8 mouse cellular contexts compared by ENCODE assay signal in genomic region chr5:31452886-31453410, GRCm38 (mm10). TPM values are rescaled to one million over a fixed set of nuclear protein-coding genes. Genes with fewer than 3 reads are reported as not detected.
A peak's percentile ranks its signal among the peaks of the same experiment; 100 is the strongest.
DNase-seq lines count a peak whose midpoint lies in the region; ATAC-seq lines count a peak whose summit lies in the region.

No protein-coding gene starts in this region.

- H3K9me3 ChIP-seq in kidney, embryonic 15.5 days (replicated peaks), result no peaks in the 10 kb centered on the region
- H3K9me3 ChIP-seq in forebrain, embryonic 13.5 days (replicated peaks), result no peaks in the 10 kb centered on the region

- peak overlapping the region; percentile 58 for H3K9ac ChIP-seq in kidney, embryonic 15.5 days
- peak overlapping the region; percentile 73 for H3K9ac ChIP-seq in forebrain, embryonic 13.5 days

- no peaks in the 10 kb centered on the region for H3K36me3 ChIP-seq in kidney, embryonic 15.5 days
- no peaks in the 10 kb centered on the region for H3K36me3 ChIP-seq in forebrain, embryonic 13.5 days (ENCODE audit: poor library complexity, severe bottlenecking)

- H3K27me3 ChIP-seq in kidney, embryonic 15.5 days, result no peaks in the 10 kb centered on the region
- H3K27me3 ChIP-seq in forebrain, embryonic 13.5 days, result no peaks in the 10 kb centered on the region

- peak overlapping the region; percentile 59 for H3K4me3 ChIP-seq in kidney, embryonic 15.5 days (replicated peaks)
- peak overlapping the region; percentile 52 for H3K4me3 ChIP-seq in forebrain, embryonic 13.5 days

- no peak for ATAC-seq in kidney, embryonic 15.5 days (replicated peaks; ENCODE audit: low FRiP score)
- ATAC-seq in forebrain, embryonic 13.5 days, result no peak

- DNase-seq in kidney, adult 11 months, result no peak
- DNase-seq in MEL-GATA-1-ER (ENCODE audit: extremely low read depth, low read depth), result peak; percentile 17
- DNase-seq in lung, postnatal 10 days, result peak; percentile 2
- no peak for DNase-seq in urinary bladder, postnatal 14 days (ENCODE audit: low spot score)
- no peak for DNase-seq in spleen, adult 12 weeks (ENCODE audit: low spot score)
- DNase-seq in adrenal gland, adult 2 months, result no peak

- peak overlapping the region; percentile 50; the same call in 1 of the 2 replicates for H3K27ac ChIP-seq in kidney, embryonic 15.5 days
- 0 out of 2 replicates have a peak overlapping the region, but pooled peaks have one; percentile 8 for H3K27ac ChIP-seq in forebrain, embryonic 13.5 days

- peak overlapping the region; percentile 82 for H3K4me2 ChIP-seq in kidney, embryonic 15.5 days
- H3K4me2 ChIP-seq in forebrain, embryonic 13.5 days, result peak overlapping the region; percentile 87

- WGBS in kidney, embryonic 15.5 days, result 10% methylated on average over 7 of the region's 7 CpGs
- WGBS in forebrain, embryonic 13.5 days, result 20% methylated on average over 7 of the region's 7 CpGs

- peaks cover 15% of the 10 kb centered on the region for H3K4me1 ChIP-seq in kidney, embryonic 15.5 days
- peaks cover 19% of the 10 kb centered on the region for H3K4me1 ChIP-seq in forebrain, embryonic 13.5 days

RNA-seq across cellular contexts. Expression of gene Zfp512, which starts 0.7 kb away (rescaled TPM):
- 48.5 and 60.2 TPM in 2 replicates for polyA plus RNA-seq in kidney, embryonic 15.5 days (2015; fragmentation: Nextera tagmentation; extraction: Ambion mirVana)
- 94.8 and 106 TPM in 2 replicates for polyA plus RNA-seq in forebrain, embryonic 13.5 days (2015; fragmentation: Nextera tagmentation; extraction: Ambion mirVana)
- 10 to 100 TPM; 14.2 to 22.2 TPM for total RNA-seq in adrenal gland, adult 2 months (2021)
- 4.9 and 5.1 TPM in 2 replicates for polyA plus RNA-seq in adrenal gland, adult 2 months (2012; rRNA removed)

RNA-seq across cellular contexts. Expression of gene 4930548H24Rik, which starts 32.6 kb away (rescaled TPM):
- not detected in 2 replicates for polyA plus RNA-seq in kidney, embryonic 15.5 days (2015; fragmentation: Nextera tagmentation; extraction: Ambion mirVana)
- polyA plus RNA-seq in forebrain, embryonic 13.5 days (2015; fragmentation: Nextera tagmentation; extraction: Ambion mirVana), result 0.14 and 0.18 TPM in 2 replicates
- total RNA-seq in adrenal gland, adult 2 months (2021), result under 1 TPM in 1 of 2 experiments, not detected in 1; 0.14 TPM
- not detected in 2 replicates for polyA plus RNA-seq in adrenal gland, adult 2 months (2012; rRNA removed)

RNA-seq across cellular contexts. Expression of gene Gpn1, which starts 41.6 kb away (rescaled TPM):
- 70.5 and 72.3 TPM in 2 replicates for polyA plus RNA-seq in kidney, embryonic 15.5 days (2015; fragmentation: Nextera tagmentation; extraction: Ambion mirVana)
- polyA plus RNA-seq in forebrain, embryonic 13.5 days (2015; fragmentation: Nextera tagmentation; extraction: Ambion mirVana), result 75.4 and 89.8 TPM in 2 replicates
- total RNA-seq in adrenal gland, adult 2 months (2021), result 10 to 100 TPM; 28.6 to 36.3 TPM
- polyA plus RNA-seq in adrenal gland, adult 2 months (2012; rRNA removed), result 38.4 and 48.8 TPM in 2 replicates

Comparison
In these comparisons a context has a peak if more than half of its experiments do, and no peak if none do; other contexts are left out.
1. DNase-seq: peak in MEL-GATA-1-ER (single experiment) and lung, postnatal 10 days (single experiment); none in kidney, adult 11 months (single experiment), urinary bladder, postnatal 14 days (single experiment), spleen, adult 12 weeks (single experiment) and adrenal gland, adult 2 months (single experiment).